Mouse (Mus musculus): ENCODE results near the gene Thsd4. TPM values are rescaled to one million over a fixed set of nuclear protein-coding genes. Genes with fewer than 3 reads are reported as not detected.

Gene Thsd4
- polyA plus RNA-seq, 1 experiment from 2014 or later: 5.0 TPM

GRCm38 (mm10) chr9:60380550-60380949, 141.3 kb downstream of the Thsd4 start:
- Histone ChIP-seq H3K9me3 (ENCODE audit: control insufficient read depth, low read length) (no peaks in the 10 kb centered on the region), H3K4me2 (ENCODE audit: low read length) (no peak overlapping the region), H3K36me3 (ENCODE audit: control insufficient read depth, insufficient read depth) (no peaks in the 10 kb centered on the region), H3K4me3 (replicated peaks; ENCODE audit: low read length) (no peak overlapping the region), H3K4me1 (replicated peaks; ENCODE audit: control insufficient read depth, insufficient read depth, low read length) (no peaks in the 10 kb centered on the region), H3K27ac (ENCODE audit: low read length) (no peak overlapping the region), H3K27me3 (replicated peaks; ENCODE audit: control insufficient read depth, insufficient read depth, low read length) (no peaks in the 10 kb centered on the region), H3K9ac (replicated peaks; ENCODE audit: low read depth, low read length) (no peak overlapping the region)
- 87% methylated on average over 4 of the region's 4 CpGs for WGBS
- no peak for ATAC-seq

- 92% methylated on average over 6 of the region's 6 CpGs for WGBS
- H3K9me3 ChIP-seq (ENCODE audit: control insufficient read depth, low read length): no peaks in the 10 kb centered on the region
- H3K36me3 ChIP-seq (ENCODE audit: control insufficient read depth, insufficient read depth): no peaks in the 10 kb centered on the region
- no peak overlapping the region for H3K27ac ChIP-seq (ENCODE audit: low read length)
- H3K4me2 ChIP-seq (ENCODE audit: low read length): no peak overlapping the region
- no peaks in the 10 kb centered on the region for H3K27me3 ChIP-seq (replicated peaks; ENCODE audit: control insufficient read depth, insufficient read depth, low read length)
- ATAC-seq: no peak
- no peak overlapping the region for H3K4me3 ChIP-seq (replicated peaks; ENCODE audit: low read length)
- H3K4me1 ChIP-seq (replicated peaks; ENCODE audit: control insufficient read depth, insufficient read depth, low read length): no peaks in the 10 kb centered on the region
- no peak overlapping the region for H3K9ac ChIP-seq (replicated peaks; ENCODE audit: low read depth, low read length)
These were observed 143.6 kb downstream of the Thsd4 start for GRCm38 (mm10) chr9:60378235-60378634.

GRCm38 (mm10) chr9:60373161-60373737, 148.6 kb downstream of the Thsd4 start:
- no peak overlapping the region for H3K9ac ChIP-seq (replicated peaks; ENCODE audit: low read depth, low read length)
- peak; percentile 31; the same call in 1 of the 2 replicates for ATAC-seq
- H3K9me3 ChIP-seq (ENCODE audit: control insufficient read depth, low read length): no peaks in the 10 kb centered on the region
- no peak overlapping the region for H3K4me2 ChIP-seq (ENCODE audit: low read length)
- no peaks in the 10 kb centered on the region for H3K27me3 ChIP-seq (replicated peaks; ENCODE audit: control insufficient read depth, insufficient read depth, low read length)
- H3K27ac ChIP-seq (ENCODE audit: low read length): no peak overlapping the region
- H3K4me1 ChIP-seq (replicated peaks; ENCODE audit: control insufficient read depth, insufficient read depth, low read length): no peaks in the 10 kb centered on the region
- H3K4me3 ChIP-seq (replicated peaks; ENCODE audit: low read length): no peak overlapping the region
- no peaks in the 10 kb centered on the region for H3K36me3 ChIP-seq (ENCODE audit: control insufficient read depth, insufficient read depth)
- WGBS: 43% methylated on average over 4 of the region's 4 CpGs

- Histone ChIP-seq H3K36me3 (ENCODE audit: control insufficient read depth, insufficient read depth) (no peaks in the 10 kb centered on the region), H3K27me3 (replicated peaks; ENCODE audit: control insufficient read depth, insufficient read depth, low read length) (no peaks in the 10 kb centered on the region), H3K4me1 (replicated peaks; ENCODE audit: control insufficient read depth, insufficient read depth, low read length) (no peaks in the 10 kb centered on the region), H3K9ac (replicated peaks; ENCODE audit: low read depth, low read length) (no peak overlapping the region), H3K27ac (ENCODE audit: low read length) (no peak overlapping the region), H3K4me2 (ENCODE audit: low read length) (no peak overlapping the region), H3K4me3 (replicated peaks; ENCODE audit: low read length) (no peak overlapping the region), H3K9me3 (ENCODE audit: control insufficient read depth, low read length) (no peaks in the 10 kb centered on the region)
- 73% methylated on average over 9 of the region's 9 CpGs for WGBS
- ATAC-seq: no peak
These were observed 153.3 kb downstream of the Thsd4 start for GRCm38 (mm10) chr9:60368516-60368915.

- Histone ChIP-seq H3K27me3 (replicated peaks; ENCODE audit: control insufficient read depth, insufficient read depth, low read length) (no peaks in the 10 kb centered on the region), H3K36me3 (ENCODE audit: control insufficient read depth, insufficient read depth) (no peaks in the 10 kb centered on the region), H3K4me3 (replicated peaks; ENCODE audit: low read length) (no peak overlapping the region), H3K9ac (replicated peaks; ENCODE audit: low read depth, low read length) (no peak overlapping the region), H3K4me1 (replicated peaks; ENCODE audit: control insufficient read depth, insufficient read depth, low read length) (no peaks in the 10 kb centered on the region), H3K4me2 (ENCODE audit: low read length) (no peak overlapping the region), H3K27ac (ENCODE audit: low read length) (no peak overlapping the region), H3K9me3 (ENCODE audit: control insufficient read depth, low read length) (no peaks in the 10 kb centered on the region)
- ATAC-seq: no peak
- 89% methylated on average over 10 of the region's 10 CpGs for WGBS
These were observed 154.1 kb downstream of the Thsd4 start for GRCm38 (mm10) chr9:60367617-60368305.

- no peak overlapping the region for H3K27ac ChIP-seq (ENCODE audit: low read length)
- no peak overlapping the region for H3K9ac ChIP-seq (replicated peaks; ENCODE audit: low read depth, low read length)
- H3K4me3 ChIP-seq (replicated peaks; ENCODE audit: low read length): no peak overlapping the region
- H3K4me1 ChIP-seq (replicated peaks; ENCODE audit: control insufficient read depth, insufficient read depth, low read length): no peaks in the 10 kb centered on the region
- no peak overlapping the region for H3K4me2 ChIP-seq (ENCODE audit: low read length)
- WGBS: 68% methylated on average over 14 of the region's 14 CpGs
- no peaks in the 10 kb centered on the region for H3K27me3 ChIP-seq (replicated peaks; ENCODE audit: control insufficient read depth, insufficient read depth, low read length)
- H3K36me3 ChIP-seq (ENCODE audit: control insufficient read depth, insufficient read depth): no peaks in the 10 kb centered on the region
- no peaks in the 10 kb centered on the region for H3K9me3 ChIP-seq (ENCODE audit: control insufficient read depth, low read length)
- no peak for ATAC-seq
These were observed 157.6 kb downstream of the Thsd4 start for GRCm38 (mm10) chr9:60364166-60364781.

- H3K4me1 ChIP-seq (replicated peaks; ENCODE audit: control insufficient read depth, insufficient read depth, low read length): no peaks in the 10 kb centered on the region
- WGBS: 91% methylated on average over 4 of the region's 4 CpGs
- H3K27me3 ChIP-seq (replicated peaks; ENCODE audit: control insufficient read depth, insufficient read depth, low read length): no peaks in the 10 kb centered on the region
- no peak for ATAC-seq
- no peaks in the 10 kb centered on the region for H3K36me3 ChIP-seq (ENCODE audit: control insufficient read depth, insufficient read depth)
- no peak overlapping the region for H3K9ac ChIP-seq (replicated peaks; ENCODE audit: low read depth, low read length)
- no peaks in the 10 kb centered on the region for H3K9me3 ChIP-seq (ENCODE audit: control insufficient read depth, low read length)
- H3K27ac ChIP-seq (ENCODE audit: low read length): no peak overlapping the region
- no peak overlapping the region for H3K4me3 ChIP-seq (replicated peaks; ENCODE audit: low read length)
- no peak overlapping the region for H3K4me2 ChIP-seq (ENCODE audit: low read length)
These were observed 169.5 kb downstream of the Thsd4 start for GRCm38 (mm10) chr9:60352351-60352750.

- WGBS: 91% methylated on average over 6 of the region's 6 CpGs
These were observed 170.7 kb downstream of the Thsd4 start for GRCm38 (mm10) chr9:60351153-60351552.

GRCm38 (mm10) chr9:60336147-60336546, 185.7 kb downstream of the Thsd4 start:
- Histone ChIP-seq H3K4me1 (replicated peaks; ENCODE audit: control insufficient read depth, insufficient read depth, low read length) (no peaks in the 10 kb centered on the region), H3K9me3 (ENCODE audit: control insufficient read depth, low read length) (no peaks in the 10 kb centered on the region), H3K9ac (replicated peaks; ENCODE audit: low read depth, low read length) (no peak overlapping the region), H3K4me3 (replicated peaks; ENCODE audit: low read length) (no peak overlapping the region), H3K4me2 (ENCODE audit: low read length) (no peak overlapping the region), H3K36me3 (ENCODE audit: control insufficient read depth, insufficient read depth) (no peaks in the 10 kb centered on the region), H3K27me3 (replicated peaks; ENCODE audit: control insufficient read depth, insufficient read depth, low read length) (no peaks in the 10 kb centered on the region), H3K27ac (ENCODE audit: low read length) (no peak overlapping the region)
- no peak for ATAC-seq
- 78% methylated on average over 5 of the region's 5 CpGs for WGBS

More at GRCm38 (mm10) chr9:60351153-60351552, 170.7 kb downstream of the Thsd4 start:
- no peaks in the 10 kb centered on the region for H3K27me3 ChIP-seq (replicated peaks; ENCODE audit: control insufficient read depth, insufficient read depth, low read length)
- no peaks in the 10 kb centered on the region for H3K4me1 ChIP-seq (replicated peaks; ENCODE audit: control insufficient read depth, insufficient read depth, low read length)
- H3K4me3 ChIP-seq (replicated peaks; ENCODE audit: low read length): no peak overlapping the region
- H3K4me2 ChIP-seq (ENCODE audit: low read length): no peak overlapping the region
- H3K27ac ChIP-seq (ENCODE audit: low read length): no peak overlapping the region
- no peaks in the 10 kb centered on the region for H3K36me3 ChIP-seq (ENCODE audit: control insufficient read depth, insufficient read depth)
- H3K9ac ChIP-seq (replicated peaks; ENCODE audit: low read depth, low read length): no peak overlapping the region
- H3K9me3 ChIP-seq (ENCODE audit: control insufficient read depth, low read length): no peaks in the 10 kb centered on the region
- ATAC-seq: no peak
